Mouse (Mus musculus): ENCODE results near the gene Fra10ac1. TPM values are rescaled to one million over a fixed set of nuclear protein-coding genes. Genes with fewer than 3 reads are reported as not detected.

Fra10ac1 gene
- polyA plus RNA-seq, 1 experiment from 2014 or later: 26.8 TPM

GRCm38 (mm10) chr19:38245361-38246176, 21.6 kb upstream of the Fra10ac1 start:
- no peaks in the 10 kb centered on the region for H3K79me2 ChIP-seq (ENCODE audit: inconsistent target)
- H3K27ac ChIP-seq: no peak overlapping the region
- no peaks in the 10 kb centered on the region for H3K36me3 ChIP-seq (ENCODE audit: inconsistent target)
- H3K4me3 ChIP-seq (ENCODE audit: inconsistent target): no peak overlapping the region
- WGBS (ENCODE audit: missing documents): 36% methylated on average over 10 of the region's 10 CpGs

- Histone ChIP-seq H3K27ac (no peak overlapping the region), H3K4me3 (ENCODE audit: inconsistent target) (no peak overlapping the region), H3K79me2 (ENCODE audit: inconsistent target) (no peaks in the 10 kb centered on the region), H3K36me3 (ENCODE audit: inconsistent target) (no peaks in the 10 kb centered on the region)
- WGBS (ENCODE audit: missing documents): 58% methylated on average over 8 of the region's 8 CpGs
Measured at GRCm38 (mm10) chr19:38244748-38245147, 20.8 kb upstream of the Fra10ac1 start.

GRCm38 (mm10) chr19:38242314-38242852, 18.4 kb upstream of the Fra10ac1 start:
- no peak overlapping the region for H3K4me3 ChIP-seq (ENCODE audit: inconsistent target)
- no peaks in the 10 kb centered on the region for H3K36me3 ChIP-seq (ENCODE audit: inconsistent target)
- no peaks in the 10 kb centered on the region for H3K79me2 ChIP-seq (ENCODE audit: inconsistent target)
- no peak overlapping the region for H3K27ac ChIP-seq
- 72% methylated on average over 8 of the region's 8 CpGs for WGBS (ENCODE audit: missing documents)

- Histone ChIP-seq H3K27ac (no peak overlapping the region), H3K4me3 (ENCODE audit: inconsistent target) (no peak overlapping the region), H3K79me2 (ENCODE audit: inconsistent target) (no peaks in the 10 kb centered on the region), H3K36me3 (ENCODE audit: inconsistent target) (no peaks in the 10 kb centered on the region)
- 55% methylated on average over 12 of the region's 12 CpGs for WGBS (ENCODE audit: missing documents)
Measured at GRCm38 (mm10) chr19:38238213-38238951, 14.4 kb upstream of the Fra10ac1 start.

GRCm38 (mm10) chr19:38237834-38238212, 13.9 kb upstream of the Fra10ac1 start:
- Histone ChIP-seq H3K36me3 (ENCODE audit: inconsistent target) (no peaks in the 10 kb centered on the region), H3K27ac (no peak overlapping the region), H3K4me3 (ENCODE audit: inconsistent target) (no peak overlapping the region), H3K79me2 (ENCODE audit: inconsistent target) (no peaks in the 10 kb centered on the region)
- 59% methylated on average over 3 of the region's 3 CpGs for WGBS (ENCODE audit: missing documents)

GRCm38 (mm10) chr19:38236526-38236925, 12.6 kb upstream of the Fra10ac1 start:
- 88% methylated on average over 4 of the region's 5 CpGs for WGBS (ENCODE audit: missing documents)

GRCm38 (mm10) chr19:38232516-38232915, 8.6 kb upstream of the Fra10ac1 start:
- Histone ChIP-seq H3K36me3 (ENCODE audit: inconsistent target) (no peaks in the 10 kb centered on the region), H3K27ac (no peak overlapping the region), H3K4me3 (ENCODE audit: inconsistent target) (no peak overlapping the region), H3K79me2 (ENCODE audit: inconsistent target) (no peaks in the 10 kb centered on the region)
- 44% methylated on average over 4 of the region's 4 CpGs for WGBS (ENCODE audit: missing documents)

More at GRCm38 (mm10) chr19:38236526-38236925, 12.6 kb upstream of the Fra10ac1 start:
- H3K27ac ChIP-seq: no peak overlapping the region
- no peak overlapping the region for H3K4me3 ChIP-seq (ENCODE audit: inconsistent target)
- H3K79me2 ChIP-seq (ENCODE audit: inconsistent target): no peaks in the 10 kb centered on the region
- H3K36me3 ChIP-seq (ENCODE audit: inconsistent target): no peaks in the 10 kb centered on the region

- no peaks in the 10 kb centered on the region for H3K79me2 ChIP-seq (ENCODE audit: inconsistent target)
- H3K27ac ChIP-seq: no peak overlapping the region
- no peaks in the 10 kb centered on the region for H3K36me3 ChIP-seq (ENCODE audit: inconsistent target)
- H3K4me3 ChIP-seq (ENCODE audit: inconsistent target): no peak overlapping the region
- 45% methylated on average over 8 of the region's 8 CpGs for WGBS (ENCODE audit: missing documents)
Measured at GRCm38 (mm10) chr19:38232087-38232486, 8.1 kb upstream of the Fra10ac1 start.

- Histone ChIP-seq H3K4me3 (ENCODE audit: inconsistent target) (no peak overlapping the region), H3K79me2 (ENCODE audit: inconsistent target) (no peaks in the 10 kb centered on the region), H3K36me3 (ENCODE audit: inconsistent target) (no peaks in the 10 kb centered on the region), H3K27ac (no peak overlapping the region)
- 50% methylated on average over 2 of the region's 2 CpGs for WGBS (ENCODE audit: missing documents)
Measured at GRCm38 (mm10) chr19:38228699-38229098, 4.7 kb upstream of the Fra10ac1 start.

- WGBS (ENCODE audit: missing documents): 32% methylated on average over 7 of the region's 9 CpGs
- no peaks in the 10 kb centered on the region for H3K36me3 ChIP-seq (ENCODE audit: inconsistent target)
Measured at GRCm38 (mm10) chr19:38224685-38225060, 717 bp upstream of the Fra10ac1 start.

GRCm38 (mm10) chr19:38223356-38223904, 526 bp downstream of the Fra10ac1 start:
- Histone ChIP-seq H3K27ac (0 out of 2 replicates have a peak overlapping the region, but pooled peaks have one; percentile 8), H3K4me3 (ENCODE audit: inconsistent target) (peak overlapping the region; percentile 82), H3K36me3 (ENCODE audit: inconsistent target) (no peaks in the 10 kb centered on the region), H3K79me2 (ENCODE audit: inconsistent target) (no peaks in the 10 kb centered on the region)
- 8% methylated on average over 12 of the region's 12 CpGs for WGBS (ENCODE audit: missing documents)

More at GRCm38 (mm10) chr19:38224685-38225060, 717 bp upstream of the Fra10ac1 start:
- peak overlapping the region; percentile 82 for H3K4me3 ChIP-seq (ENCODE audit: inconsistent target)
- H3K79me2 ChIP-seq (ENCODE audit: inconsistent target): no peaks in the 10 kb centered on the region
- H3K27ac ChIP-seq: no peak overlapping the region

- no peak overlapping the region for H3K4me3 ChIP-seq (ENCODE audit: inconsistent target)
- no peaks in the 10 kb centered on the region for H3K79me2 ChIP-seq (ENCODE audit: inconsistent target)
- 100% methylated on average over 3 of the region's 3 CpGs for WGBS (ENCODE audit: missing documents)
- H3K36me3 ChIP-seq (ENCODE audit: inconsistent target): no peaks in the 10 kb centered on the region; the same call in 1 of the 2 replicates
- H3K27ac ChIP-seq: no peak overlapping the region
Measured at GRCm38 (mm10) chr19:38217696-38218095, 6.3 kb downstream of the Fra10ac1 start.

GRCm38 (mm10) chr19:38206669-38207068, 17.3 kb downstream of the Fra10ac1 start:
- Histone ChIP-seq H3K36me3 (ENCODE audit: inconsistent target) (peaks cover 5% of the 10 kb centered on the region; the same call in 1 of the 2 replicates), H3K79me2 (ENCODE audit: inconsistent target) (no peaks in the 10 kb centered on the region), H3K27ac (no peak overlapping the region), H3K4me3 (ENCODE audit: inconsistent target) (no peak overlapping the region)
- 93% methylated on average over 4 of the region's 9 CpGs for WGBS (ENCODE audit: missing documents)

- WGBS (ENCODE audit: missing documents): 95% methylated on average over 5 of the region's 5 CpGs
- Histone ChIP-seq H3K79me2 (ENCODE audit: inconsistent target) (no peaks in the 10 kb centered on the region), H3K27ac (no peak overlapping the region), H3K4me3 (ENCODE audit: inconsistent target) (no peak overlapping the region), H3K36me3 (ENCODE audit: inconsistent target) (peaks cover 14% of the 10 kb centered on the region; the same call in 1 of the 2 replicates)
Measured at GRCm38 (mm10) chr19:38198731-38199130, 25.2 kb downstream of the Fra10ac1 start.
